Mouse (Mus musculus) neural tube, embryonic 15.5 days (tissue): ENCODE results near the gene Eno4. TPM values are rescaled to one million over a fixed set of nuclear protein-coding genes. Genes with fewer than 3 reads are reported as not detected.
"Not testable (repeated sequence)": the region's sequence is repeated elsewhere in the genome, so short reads cannot be mapped to it uniquely, and the experiment has no call there.

Experiments
- ATAC-seq: fragments of 200-750 bp; cut with Nextera tagmentation; 2 replicates; pipeline ENCODE4 v1.8.0; 2017; ENCODE audit warnings: mild to moderate bottlenecking, moderate TSS enrichment, moderate library complexity; ENCODE audit not compliant: low FRiP score
- H3K27ac ChIP-seq: fragments of 300-500 bp; sonication (generic); replicated peaks from 2 replicates; pipeline ENCODE4 v1.5.1; 2015; ENCODE audit warnings: mild to moderate bottlenecking, inconsistent platforms
- H3K27me3 ChIP-seq: fragments of 300-500 bp; sonication (generic); replicated peaks from 2 replicates; pipeline ENCODE4 v1.6.1; 2015; ENCODE audit warnings: inconsistent platforms
- H3K36me3 ChIP-seq: fragments of 300-500 bp; sonication (generic); 2 replicates; pipeline ENCODE4 v1.6.1; 2015; ENCODE audit warnings: inconsistent platforms
- H3K4me1 ChIP-seq: fragments of 300-500 bp; sonication (generic); 2 replicates; pipeline ENCODE4 v1.6.1; 2015; ENCODE audit warnings: inconsistent platforms
- H3K4me2 ChIP-seq: fragments of 300-500 bp; sonication (generic); 2 replicates; pipeline ENCODE4 v1.6.1; 2015; ENCODE audit warnings: inconsistent platforms, mild to moderate bottlenecking, moderate library complexity
- H3K4me3 ChIP-seq: fragments of 300-500 bp; sonication (generic); replicated peaks from 2 replicates; pipeline ENCODE4 v1.5.1; 2015; ENCODE audit warnings: mild to moderate bottlenecking, inconsistent platforms
- H3K9ac ChIP-seq: fragments of 300-500 bp; sonication (generic); replicated peaks from 2 replicates; pipeline ENCODE4 v1.6.1; 2015; ENCODE audit warnings: mild to moderate bottlenecking, inconsistent platforms
- H3K9me3 ChIP-seq: fragments of 300-500 bp; sonication (generic); replicated peaks from 2 replicates; pipeline ENCODE4 v1.6.1; 2016; ENCODE audit warnings: inconsistent platforms
- WGBS: fragments of 180-500 bp; shearing (Covaris S2); methylation state at CpG from one replicate; pipeline ENCODE4 v1.1.7; 2015; ENCODE audit warnings: mixed read lengths; 5-methylcytosine and 5-hydroxymethylcytosine counted together
- polyA plus RNA-seq: library from polyadenylated mRNA; unstranded; fragments of >200 nt; fragmentation: Nextera tagmentation; extraction: Ambion mirVana; gene quantifications from 2 replicates; pipeline ENCODE4 v1.2.1, GENCODE M21; 2015

Eno4 gene
- polyA plus RNA-seq = 1.3 and 1.8 TPM in 2 replicates

GRCm38 (mm10) chr19:58942841-58943828 lies at the start of gene Eno4, which contains the start of gene Hspa12a:
Gene Eno4, plus strand, starts transcription at chr19:58943425.
Gene Hspa12a, minus strand, starts transcription at chr19:58943654.
- H3K4me3 ChIP-seq = peak within 1 kb of the TSS; percentile 79
- H3K9me3 ChIP-seq = no peaks in the 10 kb centered on the region
- under 1% methylated on average over 65 of the region's 65 CpGs for WGBS
- peak within 1 kb of the TSS; percentile 81 for H3K27ac ChIP-seq
- peaks cover 31% of the 10 kb centered on the region for H3K27me3 ChIP-seq
- peaks cover 14% of the 10 kb centered on the region for H3K4me1 ChIP-seq
- H3K4me2 ChIP-seq = peak within 1 kb of the TSS; percentile 93
- peak within 1 kb of the TSS; percentile 71 for H3K9ac ChIP-seq
- H3K36me3 ChIP-seq = no peaks in the 10 kb centered on the region
- ATAC-seq = peak; percentile 99

GRCm38 (mm10) chr19:58896216-58896615 lies 47.0 kb upstream of the Eno4 start:
- Histone ChIP-seq H3K4me2 (no peak overlapping the region), H3K9me3 (no peaks in the 10 kb centered on the region; the same call in 1 of the 2 replicates), H3K36me3 (no peaks in the 10 kb centered on the region), H3K4me1 (no peaks in the 10 kb centered on the region), H3K9ac (no peak overlapping the region), H3K27ac (no peak overlapping the region), H3K27me3 (no peaks in the 10 kb centered on the region), H3K4me3 (no peak overlapping the region)
- ATAC-seq = no peak
- 67% methylated on average over 3 of the region's 3 CpGs for WGBS

GRCm38 (mm10) chr19:58900471-58900870 lies 42.8 kb upstream of the Eno4 start:
- H3K4me2 ChIP-seq, H3K27me3 ChIP-seq, H3K4me1 ChIP-seq, ATAC-seq, H3K9me3 ChIP-seq, H3K27ac ChIP-seq, H3K9ac ChIP-seq, H3K4me3 ChIP-seq, H3K36me3 ChIP-seq: not testable (repeated sequence)
- WGBS = 92% methylated on average over 10 of the region's 10 CpGs

- peak overlapping the region; percentile 56 for H3K4me2 ChIP-seq
- H3K27ac ChIP-seq = no peak overlapping the region
- no peaks in the 10 kb centered on the region for H3K36me3 ChIP-seq
- H3K9ac ChIP-seq = peak overlapping the region; percentile 42; the same call in 1 of the 2 replicates
- H3K27me3 ChIP-seq = peaks cover 13% of the 10 kb centered on the region
- 64% methylated on average over 7 of the region's 7 CpGs for WGBS
- ATAC-seq = no peak; the same call in 1 of the 2 replicates
- peaks cover 5% of the 10 kb centered on the region; the same call in 1 of the 2 replicates for H3K4me1 ChIP-seq
- no peaks in the 10 kb centered on the region for H3K9me3 ChIP-seq
- peak overlapping the region; percentile 21 for H3K4me3 ChIP-seq
Measured at GRCm38 (mm10) chr19:58903079-58903898, 39.9 kb upstream of the Eno4 start.

- H3K27me3 ChIP-seq = peaks cover 13% of the 10 kb centered on the region
- ATAC-seq = peak; percentile 61; the same call in 1 of the 2 replicates
- no peaks in the 10 kb centered on the region for H3K36me3 ChIP-seq
- peak overlapping the region; percentile 42; the same call in 1 of the 2 replicates for H3K9ac ChIP-seq
- no peaks in the 10 kb centered on the region for H3K9me3 ChIP-seq
- H3K4me2 ChIP-seq = peak overlapping the region; percentile 56
- under 1% methylated on average over 11 of the region's 11 CpGs for WGBS
- H3K4me3 ChIP-seq = peak overlapping the region; percentile 21
- H3K27ac ChIP-seq = no peak overlapping the region
- peaks cover 5% of the 10 kb centered on the region; the same call in 1 of the 2 replicates for H3K4me1 ChIP-seq
Measured at GRCm38 (mm10) chr19:58903899-58904327, 39.3 kb upstream of the Eno4 start.

- Histone ChIP-seq H3K9me3 (no peaks in the 10 kb centered on the region), H3K4me2 (no peak overlapping the region), H3K27me3 (peaks cover 13% of the 10 kb centered on the region), H3K36me3 (no peaks in the 10 kb centered on the region), H3K4me3 (no peak overlapping the region), H3K27ac (no peak overlapping the region), H3K9ac (no peak overlapping the region), H3K4me1 (peaks cover 13% of the 10 kb centered on the region; the same call in 1 of the 2 replicates)
- 47% methylated on average over 9 of the region's 9 CpGs for WGBS
- no peak for ATAC-seq
Measured at GRCm38 (mm10) chr19:58906685-58907084, 36.5 kb upstream of the Eno4 start.

- H3K4me1 ChIP-seq = peaks cover 14% of the 10 kb centered on the region; the same call in 1 of the 2 replicates
- H3K9ac ChIP-seq = no peak overlapping the region
- H3K27ac ChIP-seq = no peak overlapping the region
- H3K27me3 ChIP-seq = peaks cover 17% of the 10 kb centered on the region
- ATAC-seq = no peak
- H3K4me2 ChIP-seq = no peak overlapping the region
- 89% methylated on average over 10 of the region's 10 CpGs for WGBS
- H3K9me3 ChIP-seq = no peaks in the 10 kb centered on the region
- no peaks in the 10 kb centered on the region for H3K36me3 ChIP-seq
- H3K4me3 ChIP-seq = no peak overlapping the region
Measured at GRCm38 (mm10) chr19:58908018-58908417, 35.2 kb upstream of the Eno4 start.

GRCm38 (mm10) chr19:58910941-58911368 lies 32.3 kb upstream of the Eno4 start:
- no peaks in the 10 kb centered on the region for H3K9me3 ChIP-seq
- no peaks in the 10 kb centered on the region for H3K36me3 ChIP-seq
- H3K27me3 ChIP-seq = peaks cover 13% of the 10 kb centered on the region
- H3K4me2 ChIP-seq = peak overlapping the region; percentile 59
- peak; percentile 66; the same call in 1 of the 2 replicates for ATAC-seq
- 3% methylated on average over 11 of the region's 11 CpGs for WGBS
- peak overlapping the region; percentile 38 for H3K4me3 ChIP-seq
- H3K9ac ChIP-seq = peak overlapping the region; percentile 38; the same call in 1 of the 2 replicates
- no peak overlapping the region for H3K27ac ChIP-seq
- peaks cover 9% of the 10 kb centered on the region; the same call in 1 of the 2 replicates for H3K4me1 ChIP-seq

- no peaks in the 10 kb centered on the region for H3K36me3 ChIP-seq
- WGBS = 12% methylated on average over 9 of the region's 9 CpGs
- ATAC-seq = peak; percentile 70
Measured at GRCm38 (mm10) chr19:58911386-58911785, 31.8 kb upstream of the Eno4 start.

GRCm38 (mm10) chr19:58913301-58913700 lies 29.9 kb upstream of the Eno4 start:
- Histone ChIP-seq H3K27me3 (peaks cover 22% of the 10 kb centered on the region), H3K9me3 (no peaks in the 10 kb centered on the region), H3K4me3 (no peak overlapping the region), H3K36me3 (no peaks in the 10 kb centered on the region), H3K4me2 (no peak overlapping the region), H3K4me1 (peaks cover 9% of the 10 kb centered on the region; the same call in 1 of the 2 replicates), H3K27ac (no peak overlapping the region), H3K9ac (no peak overlapping the region)
- WGBS = 87% methylated on average over 6 of the region's 6 CpGs
- ATAC-seq = no peak

More at GRCm38 (mm10) chr19:58911386-58911785, 31.8 kb upstream of the Eno4 start:
- Histone ChIP-seq H3K4me3 (peak overlapping the region; percentile 38), H3K4me1 (peaks cover 9% of the 10 kb centered on the region; the same call in 1 of the 2 replicates), H3K9ac (peak overlapping the region; percentile 38; the same call in 1 of the 2 replicates), H3K27me3 (peaks cover 14% of the 10 kb centered on the region), H3K4me2 (peak overlapping the region; percentile 59), H3K27ac (no peak overlapping the region), H3K9me3 (no peaks in the 10 kb centered on the region)

- Histone ChIP-seq H3K4me1 (peaks cover 8% of the 10 kb centered on the region; the same call in 1 of the 2 replicates), H3K9ac (no peak overlapping the region), H3K27ac (no peak overlapping the region), H3K4me2 (0 out of 2 replicates have a peak overlapping the region, but pooled peaks have one; percentile 15), H3K9me3 (no peaks in the 10 kb centered on the region), H3K27me3 (peaks cover 25% of the 10 kb centered on the region), H3K4me3 (no peak overlapping the region), H3K36me3 (no peaks in the 10 kb centered on the region)
- 25% methylated on average over 11 of the region's 11 CpGs for WGBS
- ATAC-seq = no peak
Measured at GRCm38 (mm10) chr19:58918597-58918996, 24.6 kb upstream of the Eno4 start.
